Mouse (Mus musculus): Measurements from ENCODE around the gene Gm10439.
"Not testable (repeated sequence)": the region's sequence is repeated elsewhere in the genome, so short reads cannot be mapped to it uniquely, and the experiment has no call there.

Gene Gm10439

DNA sequence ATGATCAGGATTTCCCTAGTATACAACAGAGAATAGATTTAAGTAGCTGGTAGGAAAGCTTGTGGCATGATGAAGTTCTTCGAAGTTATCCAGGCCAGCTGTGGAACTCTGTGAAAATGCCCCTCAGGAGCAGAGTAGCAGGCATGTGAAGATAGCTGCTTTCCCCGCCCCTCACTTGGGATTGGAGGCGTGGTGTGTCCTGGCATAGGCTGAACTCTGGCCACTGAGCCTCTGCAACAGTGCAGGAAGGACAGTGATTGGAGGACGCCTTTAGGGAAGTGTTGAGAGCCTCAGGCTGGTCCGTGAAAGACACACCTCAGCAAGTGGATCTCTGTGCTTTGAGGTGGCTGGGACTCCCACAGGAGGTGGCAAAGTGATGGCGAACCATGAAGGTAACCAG, at the start of gene Gm10439:
Gm10439 (plus strand) TSS at position 301 of the 400 bp plus-strand sequence.
- DNase-seq (ENCODE audit: low read depth, low spot score): not testable (repeated sequence)

All from c-Kit-negative CD71-positive TER-119-positive erythroid progenitor cells, embryonic 14.5 days (primary cell).